Mouse (Mus musculus) ES-E14 (cell line): Measurements from ENCODE around the gene Fam47e.

Source experiments
- CHD2 ChIP-seq: IDR thresholded peaks from 2 replicates; pipeline ENCODE4 v1.6.1; 2014; ENCODE audit warnings: mild to moderate bottlenecking, low read depth, low read length, inconsistent platforms
- ZC3H11A ChIP-seq: IDR thresholded peaks from 2 replicates; pipeline ENCODE4 v1.6.1; 2012; ENCODE audit warnings: low read depth, mild to moderate bottlenecking, inconsistent platforms, low read length, borderline replicate concordance

DNA sequence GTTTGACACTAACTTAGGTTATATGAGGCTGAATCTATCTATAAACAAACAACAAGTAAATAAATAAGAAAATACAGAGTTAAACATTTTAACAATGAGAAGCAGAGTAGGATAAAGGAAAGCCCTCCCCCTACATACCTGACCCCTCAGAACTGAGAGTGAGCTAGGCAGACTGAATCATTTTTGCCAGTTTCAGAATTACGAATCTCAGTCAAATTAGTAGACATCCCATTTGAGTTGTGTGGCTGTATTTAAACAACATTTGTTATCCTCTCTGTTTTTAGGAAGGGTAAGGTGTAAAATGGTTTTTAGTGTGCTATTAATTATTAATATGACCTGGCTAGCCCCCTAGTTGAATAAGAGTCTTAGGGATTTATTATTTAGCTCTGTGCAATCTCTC is 2.6 kb downstream of the Fam47e start:
- TF ChIP-seq CHD2 (no peak), ZC3H11A (no peak)
